Mouse (Mus musculus): Measurements from ENCODE around the gene Sgf29. TPM values are rescaled to one million over a fixed set of nuclear protein-coding genes. Genes with fewer than 3 reads are reported as not detected.
"Not testable (repeated sequence)": the region's sequence is repeated elsewhere in the genome, so short reads cannot be mapped to it uniquely, and the experiment has no call there.

Gene Sgf29
- polyA plus RNA-seq, 1 experiment: 35.3 TPM

DNA sequence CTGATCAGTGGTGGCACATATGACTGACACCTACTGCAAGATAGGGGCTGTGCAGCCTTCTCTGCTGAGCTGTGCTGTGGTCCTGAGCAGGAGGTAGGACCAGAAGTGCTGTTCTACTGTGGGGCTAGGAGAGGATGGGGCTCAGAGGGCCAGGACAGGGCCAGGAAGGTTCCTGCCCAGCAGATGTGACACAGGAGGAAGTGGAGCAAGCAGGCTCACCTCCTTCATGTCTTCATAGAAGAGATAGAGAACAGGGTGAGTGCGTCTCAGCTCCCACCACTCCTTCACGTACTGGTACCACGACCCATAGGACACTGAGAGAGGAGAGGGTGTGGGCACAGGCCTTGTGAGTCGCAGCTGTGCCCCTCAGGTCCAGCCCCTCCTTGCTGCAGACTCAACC lies 39.0 kb downstream of the Sgf29 start:
- peak; percentile 12 for TF ChIP-seq POLR2AphosphoS2 (IDR thresholded peaks at IDR 0.05; ENCODE audit: insufficient read length, low read depth)
- not testable (repeated sequence) for H3K4me3 ChIP-seq; H3K27me3 ChIP-seq (ENCODE audit: control insufficient read depth, insufficient read depth, insufficient read length); H3K4me2 ChIP-seq (ENCODE audit: low read depth); H3ac ChIP-seq (ENCODE audit: control insufficient read depth, insufficient read length); H3K79me2 ChIP-seq (ENCODE audit: control insufficient read depth, insufficient read depth); H3K36me3 ChIP-seq (ENCODE audit: control insufficient read depth, insufficient read depth)

DNA sequence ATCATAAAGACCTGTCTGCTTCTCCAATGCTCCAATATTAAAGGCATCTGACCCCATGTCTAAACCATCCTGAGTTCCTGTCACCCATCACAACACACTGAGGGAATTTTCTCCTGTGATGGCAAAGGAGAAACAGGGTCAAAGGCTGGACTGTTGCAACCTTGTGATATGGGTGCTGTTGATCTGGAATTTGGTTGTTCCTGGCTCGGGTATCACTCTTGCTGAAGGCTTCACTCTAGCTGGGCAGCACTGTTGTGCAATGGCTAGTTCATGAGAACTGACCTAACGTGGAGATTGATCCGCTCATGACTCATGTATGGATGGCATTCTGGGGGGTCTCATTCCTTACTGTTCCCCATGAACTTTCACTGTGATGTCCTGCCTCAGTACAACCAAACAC lies 39.9 kb downstream of the Sgf29 start:
- no peaks in the 10 kb centered on the region for H3K27me3 ChIP-seq (ENCODE audit: control insufficient read depth, insufficient read depth, insufficient read length)
- no peaks in the 10 kb centered on the region for H3K36me3 ChIP-seq (ENCODE audit: control insufficient read depth, insufficient read depth)
- no peak overlapping the region for H3K4me2 ChIP-seq (ENCODE audit: low read depth)
- TF ChIP-seq POLR2AphosphoS2 (IDR thresholded peaks at IDR 0.05; ENCODE audit: insufficient read length, low read depth) (peak; percentile 24), TCF3 (IDR thresholded peaks at IDR 0.05; ENCODE audit: insufficient read length, low read depth) (no peak)
- no peaks in the 10 kb centered on the region for H3K79me2 ChIP-seq (ENCODE audit: control insufficient read depth, insufficient read depth)
- no peak overlapping the region for H3ac ChIP-seq (ENCODE audit: control insufficient read depth, insufficient read length)
- H3K4me3 ChIP-seq: no peak overlapping the region

DNA sequence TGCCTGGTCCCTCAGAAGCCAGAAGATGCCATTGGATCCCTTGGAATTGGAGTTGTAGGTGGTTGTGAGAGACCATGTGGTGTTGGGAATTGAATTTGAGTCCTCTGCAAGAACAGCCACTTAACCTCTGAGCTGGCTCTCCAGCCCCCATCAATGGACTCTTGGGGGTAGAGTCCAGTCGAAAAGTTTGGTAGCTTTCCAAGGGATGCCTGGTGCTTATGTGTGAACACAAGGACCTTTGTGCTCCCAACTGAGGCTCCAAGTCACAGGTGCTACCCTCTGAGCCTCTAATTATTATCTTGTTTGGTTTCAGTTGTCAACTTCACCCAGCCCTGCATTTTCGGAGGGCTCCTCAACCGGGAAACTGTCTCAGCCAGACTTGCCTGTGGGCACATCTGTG lies 41.6 kb downstream of the Sgf29 start:
- Histone ChIP-seq H3ac (ENCODE audit: control insufficient read depth, insufficient read length) (no peak overlapping the region), H3K4me2 (ENCODE audit: low read depth) (no peak overlapping the region), H3K36me3 (ENCODE audit: control insufficient read depth, insufficient read depth) (no peaks in the 10 kb centered on the region), H3K79me2 (ENCODE audit: control insufficient read depth, insufficient read depth) (no peaks in the 10 kb centered on the region), H3K4me3 (no peak overlapping the region), H3K27me3 (ENCODE audit: control insufficient read depth, insufficient read depth, insufficient read length) (no peaks in the 10 kb centered on the region)
- TF ChIP-seq MAX (IDR thresholded peaks at IDR 0.05; ENCODE audit: low read depth) (no peak), USF1 (IDR thresholded peaks at IDR 0.05; ENCODE audit: low read depth) (no peak), SRF (IDR thresholded peaks at IDR 0.05; ENCODE audit: control insufficient read depth, insufficient read length, low read depth) (no peak), TCF12 (IDR thresholded peaks at IDR 0.05; ENCODE audit: insufficient read depth, poor library complexity, severe bottlenecking) (no peak), CEBPB (IDR thresholded peaks at IDR 0.05; ENCODE audit: insufficient read depth, poor library complexity, severe bottlenecking) (no peak), MYOD1 (IDR thresholded peaks at IDR 0.05; ENCODE audit: control insufficient read depth in 1 of 3, insufficient read length in 2 of 3, low read depth in 2 of 3) (no peak), MYOG (IDR thresholded peaks at IDR 0.05; ENCODE audit: control insufficient read depth in 1 of 3, insufficient read depth in 1 of 3, insufficient read length in 2 of 3, low read depth in 2 of 3) (no peak), POLR2A (IDR thresholded peaks at IDR 0.05; ENCODE audit: insufficient read length, low read depth) (no peak), POLR2AphosphoS2 (IDR thresholded peaks at IDR 0.05; ENCODE audit: insufficient read length, low read depth) (no peak), TCF3 (IDR thresholded peaks at IDR 0.05; ENCODE audit: insufficient read length, low read depth) (no peak), E2F4 (IDR thresholded peaks at IDR 0.05; ENCODE audit: insufficient read depth) (no peak), REST (IDR thresholded peaks at IDR 0.05; ENCODE audit: insufficient read depth, insufficient read length) (no peak)

GRCm38 (mm10) chr7:126691676-126692075 lies 42.6 kb downstream of the Sgf29 start:
- no peak overlapping the region for H3ac ChIP-seq (ENCODE audit: control insufficient read depth, insufficient read length)
- no peaks in the 10 kb centered on the region for H3K36me3 ChIP-seq (ENCODE audit: control insufficient read depth, insufficient read depth)
- no peaks in the 10 kb centered on the region for H3K27me3 ChIP-seq (ENCODE audit: control insufficient read depth, insufficient read depth, insufficient read length)
- H3K4me2 ChIP-seq (ENCODE audit: low read depth): no peak overlapping the region
- peaks cover 7% of the 10 kb centered on the region for H3K79me2 ChIP-seq (ENCODE audit: control insufficient read depth, insufficient read depth)
- no peak for TF ChIP-seq USF1 (IDR thresholded peaks at IDR 0.05; ENCODE audit: low read depth)
- no peak for TF ChIP-seq POLR2A (IDR thresholded peaks at IDR 0.05; ENCODE audit: insufficient read length, low read depth)
- no peak for TF ChIP-seq E2F4 (IDR thresholded peaks at IDR 0.05; ENCODE audit: insufficient read depth)
- TF ChIP-seq MAX (IDR thresholded peaks at IDR 0.05; ENCODE audit: low read depth): no peak
- no peak for TF ChIP-seq MYOG (IDR thresholded peaks at IDR 0.05; ENCODE audit: control insufficient read depth in 1 of 3, insufficient read depth in 1 of 3, insufficient read length in 2 of 3, low read depth in 2 of 3)
- TF ChIP-seq TCF12 (IDR thresholded peaks at IDR 0.05; ENCODE audit: insufficient read depth, poor library complexity, severe bottlenecking): no peak
- no peak for TF ChIP-seq MYOD1 (IDR thresholded peaks at IDR 0.05; ENCODE audit: control insufficient read depth in 1 of 3, insufficient read length in 2 of 3, low read depth in 2 of 3)
- H3K4me3 ChIP-seq: no peak overlapping the region

GRCm38 (mm10) chr7:126692426-126692825 lies 43.3 kb downstream of the Sgf29 start:
- Histone ChIP-seq H3ac (ENCODE audit: control insufficient read depth, insufficient read length) (no peak overlapping the region), H3K36me3 (ENCODE audit: control insufficient read depth, insufficient read depth) (no peaks in the 10 kb centered on the region), H3K27me3 (ENCODE audit: control insufficient read depth, insufficient read depth, insufficient read length) (no peaks in the 10 kb centered on the region), H3K4me3 (no peak overlapping the region), H3K4me2 (ENCODE audit: low read depth) (no peak overlapping the region), H3K79me2 (ENCODE audit: control insufficient read depth, insufficient read depth) (peaks cover 14% of the 10 kb centered on the region)
- TF ChIP-seq POLR2AphosphoS2 (IDR thresholded peaks at IDR 0.05; ENCODE audit: insufficient read length, low read depth) (no peak), MYOD1 (IDR thresholded peaks at IDR 0.05; ENCODE audit: control insufficient read depth in 1 of 3, insufficient read length in 2 of 3, low read depth in 2 of 3) (no peak), MYOG (IDR thresholded peaks at IDR 0.05; ENCODE audit: control insufficient read depth in 1 of 3, insufficient read depth in 1 of 3, insufficient read length in 2 of 3, low read depth in 2 of 3) (no peak), POLR2A (IDR thresholded peaks at IDR 0.05; ENCODE audit: insufficient read length, low read depth) (no peak), SRF (IDR thresholded peaks at IDR 0.05; ENCODE audit: control insufficient read depth, insufficient read length, low read depth) (no peak), E2F4 (IDR thresholded peaks at IDR 0.05; ENCODE audit: insufficient read depth) (no peak), MAX (IDR thresholded peaks at IDR 0.05; ENCODE audit: low read depth) (no peak), TCF3 (IDR thresholded peaks at IDR 0.05; ENCODE audit: insufficient read length, low read depth) (no peak), TCF12 (IDR thresholded peaks at IDR 0.05; ENCODE audit: insufficient read depth, poor library complexity, severe bottlenecking) (no peak), REST (IDR thresholded peaks at IDR 0.05; ENCODE audit: insufficient read depth, insufficient read length) (no peak), CEBPB (IDR thresholded peaks at IDR 0.05; ENCODE audit: insufficient read depth, poor library complexity, severe bottlenecking) (no peak), USF1 (IDR thresholded peaks at IDR 0.05; ENCODE audit: low read depth) (no peak)
